Mouse (Mus musculus) midbrain, embryonic 14.5 days (tissue): ENCODE measurements around the gene Gmip. TPM values are rescaled to one million over a fixed set of nuclear protein-coding genes. Genes with fewer than 3 reads are reported as not detected.

Experiments
- ATAC-seq: fragments of 200-750 bp; cut with Nextera tagmentation; 2 replicates; pipeline ENCODE4 v1.8.0; 2017; ENCODE audit warnings: moderate number of reproducible peaks, moderate library complexity; ENCODE audit not compliant: low FRiP score, low TSS enrichment
- DNase-seq: peaks from one replicate; pipeline ENCODE4 v3.0.0-alpha.2; 2015
- H3K27ac ChIP-seq: fragments of 300-500 bp; sonication (generic); replicated peaks from 2 replicates; pipeline ENCODE4 v1.5.1; 2014; ENCODE audit warnings: mild to moderate bottlenecking, low read depth, low read length, moderate library complexity
- H3K27me3 ChIP-seq: fragments of 300-500 bp; sonication (generic); 2 replicates; pipeline ENCODE4 v1.6.1; 2014; ENCODE audit warnings: low read length, control low read depth, mixed read lengths; ENCODE audit not compliant: control insufficient read depth, insufficient read depth
- H3K36me3 ChIP-seq: fragments of 300-500 bp; sonication (generic); 2 replicates; pipeline ENCODE4 v1.6.1; 2014; ENCODE audit warnings: low read length, control low read depth; ENCODE audit not compliant: control insufficient read depth, insufficient read depth
- H3K4me1 ChIP-seq: fragments of 300-500 bp; sonication (generic); 2 replicates; pipeline ENCODE4 v1.6.1; 2014; ENCODE audit warnings: mild to moderate bottlenecking, antibody characterized with exemption, low read length, control low read depth; ENCODE audit not compliant: control insufficient read depth, insufficient read depth
- H3K4me2 ChIP-seq: fragments of 300-500 bp; sonication (generic); 2 replicates; pipeline ENCODE4 v1.6.1; 2014; ENCODE audit warnings: mild to moderate bottlenecking, low read length, moderate library complexity
- H3K4me3 ChIP-seq: fragments of 300-500 bp; sonication (generic); replicated peaks from 2 replicates; pipeline ENCODE4 v1.5.1; 2014; ENCODE audit warnings: low read depth, low read length
- H3K9ac ChIP-seq: fragments of 300-500 bp; sonication (generic); replicated peaks from 2 replicates; pipeline ENCODE4 v1.6.1; 2014; ENCODE audit warnings: mild to moderate bottlenecking, low read length, moderate library complexity
- H3K9me3 ChIP-seq: fragments of 300-500 bp; sonication (generic); 2 replicates; pipeline ENCODE4 v1.6.1; 2016; ENCODE audit warnings: low read length, control low read depth, mixed read lengths; ENCODE audit not compliant: control insufficient read depth
- WGBS: fragments of 180-500 bp; shearing (Covaris S2); extraction: QIAGEN DNeasy Blood & Tissue Kit; methylation state at CpG from one replicate; pipeline ENCODE4 v1.1.7; 2014; 5-methylcytosine and 5-hydroxymethylcytosine counted together
- polyA plus RNA-seq: library from polyadenylated mRNA; unstranded; fragments of >200 nt; fragmentation: Nextera tagmentation; extraction: Ambion mirVana; gene quantifications from 2 replicates; pipeline ENCODE4 v1.2.1, GENCODE M21; 2014

The Gmip gene
- polyA plus RNA-seq, 1 experiment from 2014 or later: 26.0 TPM

DNA sequence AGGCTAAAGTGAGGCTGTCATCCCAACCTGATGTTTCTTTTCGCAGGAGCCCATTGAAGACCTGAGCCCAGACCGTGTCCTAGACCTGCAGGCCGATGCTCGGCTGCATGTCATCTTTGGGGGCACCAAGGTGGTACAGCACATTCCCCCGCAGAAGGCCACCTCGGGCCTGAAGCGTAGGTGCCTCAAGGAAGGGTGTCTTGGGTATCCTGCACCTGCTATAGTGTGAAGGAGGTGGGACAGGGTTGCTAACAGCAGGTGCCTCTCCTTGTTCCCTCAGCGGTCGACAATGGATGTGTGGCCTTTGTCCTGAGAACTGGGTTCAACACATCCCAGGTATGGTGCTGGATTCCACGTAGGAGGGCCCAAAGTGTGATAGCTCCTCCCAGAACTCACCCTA is 10.8 kb upstream of the Gmip start:
- DNase-seq (no peak), ATAC-seq (no peak)
- Histone ChIP-seq H3K4me3 (no peak overlapping the region), H3K27me3 (no peaks in the 10 kb centered on the region), H3K9me3 (no peaks in the 10 kb centered on the region), H3K4me1 (peaks cover 3% of the 10 kb centered on the region; the same call in 1 of the 2 replicates), H3K9ac (no peak overlapping the region), H3K27ac (no peak overlapping the region), H3K4me2 (no peak overlapping the region), H3K36me3 (peaks cover 94% of the 10 kb centered on the region)
- 93% methylated on average over 10 of the region's 10 CpGs for WGBS

- Histone ChIP-seq H3K9me3 (no peaks in the 10 kb centered on the region), H3K4me2 (no peak overlapping the region), H3K36me3 (peaks cover 99% of the 10 kb centered on the region), H3K4me3 (no peak overlapping the region), H3K9ac (no peak overlapping the region), H3K27me3 (no peaks in the 10 kb centered on the region), H3K4me1 (no peaks in the 10 kb centered on the region), H3K27ac (no peak overlapping the region)
- no peak for ATAC-seq
- DNase-seq: no peak
- 96% methylated on average over 8 of the region's 8 CpGs for WGBS
These were observed 9.2 kb upstream of the Gmip start for GRCm38 (mm10) chr8:69799261-69799660.

- WGBS: 93% methylated on average over 5 of the region's 5 CpGs
- Histone ChIP-seq H3K4me3 (no peak overlapping the region), H3K27me3 (no peaks in the 10 kb centered on the region), H3K4me1 (no peaks in the 10 kb centered on the region), H3K9ac (no peak overlapping the region), H3K27ac (no peak overlapping the region), H3K4me2 (no peak overlapping the region), H3K36me3 (peaks cover 98% of the 10 kb centered on the region), H3K9me3 (no peaks in the 10 kb centered on the region)
- no peak for ATAC-seq
- DNase-seq: no peak
These were observed 8.5 kb upstream of the Gmip start for GRCm38 (mm10) chr8:69799946-69800345.

DNA sequence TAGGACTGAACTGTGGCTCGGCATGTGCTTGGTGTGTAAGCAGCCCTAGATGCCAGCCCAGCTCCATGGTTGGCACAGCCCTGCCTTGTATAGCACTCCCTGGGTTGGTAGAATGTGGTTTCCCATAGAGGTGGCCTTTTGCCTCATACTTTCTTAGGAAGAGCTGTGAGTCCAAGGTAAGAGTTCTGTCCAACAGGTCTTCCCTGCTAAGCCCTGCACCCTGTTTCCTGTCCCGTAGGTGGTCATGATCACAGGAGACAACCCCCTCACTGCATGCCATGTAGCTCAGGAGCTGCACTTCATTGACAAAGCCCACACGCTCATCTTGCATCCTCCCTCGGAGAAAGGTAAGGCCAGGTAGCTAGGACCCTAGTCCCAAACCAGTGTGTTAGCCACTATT is 6.7 kb upstream of the Gmip start:
- no peak for DNase-seq
- no peaks in the 10 kb centered on the region for H3K4me1 ChIP-seq

DNA sequence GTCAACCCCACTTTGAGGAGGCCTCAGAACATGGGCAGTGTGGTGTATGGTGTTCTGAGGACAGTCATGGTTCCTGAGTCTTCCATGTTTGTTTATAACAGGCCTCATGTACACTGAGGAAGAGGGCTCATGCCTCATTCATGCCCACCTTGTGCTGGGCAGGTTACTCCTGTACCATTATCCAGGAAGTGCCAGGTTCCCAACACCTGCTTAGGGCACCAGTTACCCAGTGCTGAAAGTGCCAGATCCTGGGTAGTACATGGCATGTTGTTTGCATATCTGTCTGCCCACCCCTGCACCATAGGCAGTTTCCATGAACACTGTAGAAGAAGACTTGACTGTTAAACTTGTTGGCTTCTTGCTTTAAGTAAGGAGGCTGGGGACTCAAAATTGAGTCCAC is 6.3 kb upstream of the Gmip start:
- no peak for DNase-seq
- Histone ChIP-seq H3K27me3 (no peaks in the 10 kb centered on the region), H3K9me3 (no peaks in the 10 kb centered on the region), H3K4me3 (no peak overlapping the region), H3K27ac (no peak overlapping the region), H3K4me1 (no peaks in the 10 kb centered on the region), H3K4me2 (no peak overlapping the region), H3K36me3 (peaks cover 98% of the 10 kb centered on the region), H3K9ac (no peak overlapping the region)
- ATAC-seq: no peak

More for the DNA sequence above, 6.7 kb upstream of the Gmip start:
- Histone ChIP-seq H3K4me3 (no peak overlapping the region), H3K9ac (no peak overlapping the region), H3K27me3 (no peaks in the 10 kb centered on the region), H3K4me2 (no peak overlapping the region), H3K27ac (no peak overlapping the region), H3K9me3 (no peaks in the 10 kb centered on the region), H3K36me3 (peaks cover 98% of the 10 kb centered on the region)
- ATAC-seq: no peak
- WGBS: 95% methylated on average over 4 of the region's 4 CpGs

DNA sequence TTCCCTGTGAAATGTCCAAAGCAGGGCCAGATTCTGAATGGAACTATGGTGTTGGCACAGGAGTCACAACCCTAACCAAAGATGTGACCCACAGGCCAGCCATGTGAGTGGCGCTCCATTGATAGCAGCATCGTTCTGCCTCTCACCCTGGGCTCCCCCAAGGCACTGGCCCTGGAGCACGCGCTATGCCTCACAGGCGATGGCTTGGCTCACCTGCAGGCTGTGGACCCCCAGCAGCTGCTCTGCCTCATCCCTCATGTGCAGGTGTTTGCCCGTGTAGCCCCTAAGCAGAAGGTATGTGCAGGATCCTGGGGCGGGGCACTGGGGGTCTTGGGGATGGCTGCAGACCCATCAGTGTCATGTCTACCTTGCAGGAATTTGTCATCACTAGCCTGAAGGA is 5.1 kb upstream of the Gmip start:
- Histone ChIP-seq H3K27ac (no peak overlapping the region), H3K4me2 (no peak overlapping the region), H3K9me3 (no peaks in the 10 kb centered on the region), H3K9ac (no peak overlapping the region), H3K4me1 (peaks cover 3% of the 10 kb centered on the region; the same call in 1 of the 2 replicates), H3K36me3 (peaks cover 97% of the 10 kb centered on the region), H3K27me3 (no peaks in the 10 kb centered on the region), H3K4me3 (no peak overlapping the region)
- whole genome bisulfite sequencing: 95% methylated on average over 7 of the region's 7 CpGs
- no peak for ATAC-seq
- no peak for DNase-seq

DNA sequence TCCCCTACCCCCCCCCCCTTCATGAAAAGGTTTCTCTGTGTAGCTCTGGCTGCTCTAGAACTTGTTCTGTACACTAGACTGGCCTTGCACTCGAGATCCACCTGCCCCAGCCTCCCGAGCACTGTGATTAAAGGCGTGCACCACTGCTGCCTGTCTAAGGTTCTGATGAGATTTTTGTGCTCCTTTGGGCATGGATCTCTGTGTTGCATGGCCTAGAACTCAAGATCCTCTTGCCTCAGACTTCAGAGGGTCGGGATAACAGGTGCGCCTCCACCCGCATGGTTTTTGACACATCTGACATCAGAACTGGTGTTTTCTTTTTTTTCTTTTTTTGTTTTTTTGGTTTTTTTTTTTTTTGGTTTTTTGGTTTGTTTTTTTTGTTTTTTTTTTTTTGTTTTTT is 3.9 kb upstream of the Gmip start:
- peaks cover 86% of the 10 kb centered on the region for H3K36me3 ChIP-seq
- no peak overlapping the region for H3K4me2 ChIP-seq
- H3K27ac ChIP-seq: no peak overlapping the region
- no peak for ATAC-seq
- no peak overlapping the region for H3K4me3 ChIP-seq
- no peaks in the 10 kb centered on the region for H3K9me3 ChIP-seq
- no peaks in the 10 kb centered on the region for H3K27me3 ChIP-seq
- WGBS: 94% methylated on average over 6 of the region's 6 CpGs
- H3K9ac ChIP-seq: no peak overlapping the region
- no peak for DNase-seq
- H3K4me1 ChIP-seq: peaks cover 3% of the 10 kb centered on the region; the same call in 1 of the 2 replicates

- ATAC-seq: no peak
- DNase-seq: no peak
- H3K9ac ChIP-seq: no peak overlapping the region
- peaks cover 6% of the 10 kb centered on the region; the same call in 1 of the 2 replicates for H3K4me1 ChIP-seq
- 93% methylated on average over 10 of the region's 10 CpGs for WGBS
- H3K27ac ChIP-seq: no peak overlapping the region
- no peak overlapping the region for H3K4me2 ChIP-seq
- no peak overlapping the region for H3K4me3 ChIP-seq
- H3K36me3 ChIP-seq: peaks cover 80% of the 10 kb centered on the region
- no peaks in the 10 kb centered on the region for H3K9me3 ChIP-seq
- H3K27me3 ChIP-seq: no peaks in the 10 kb centered on the region
These were observed 3.4 kb upstream of the Gmip start for GRCm38 (mm10) chr8:69805086-69805485.

DNA sequence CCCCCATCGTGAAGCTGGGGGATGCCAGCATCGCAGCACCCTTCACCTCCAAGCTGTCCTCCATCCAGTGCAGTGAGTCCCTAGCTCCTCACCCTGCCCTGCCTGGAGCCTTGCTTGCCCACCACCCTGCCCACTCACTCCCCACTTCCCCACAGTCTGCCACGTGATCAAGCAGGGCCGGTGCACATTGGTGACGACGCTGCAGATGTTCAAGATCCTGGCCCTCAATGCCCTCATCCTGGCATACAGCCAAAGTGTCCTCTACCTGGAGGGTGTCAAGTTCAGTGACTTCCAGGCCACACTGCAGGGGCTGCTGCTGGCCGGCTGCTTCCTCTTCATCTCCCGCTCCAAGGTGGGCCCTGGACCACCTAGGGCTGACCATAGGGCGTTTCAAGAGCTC is 3.0 kb upstream of the Gmip start:
- no peak for ATAC-seq

More for the DNA sequence above, 3.0 kb upstream of the Gmip start:
- WGBS: 99% methylated on average over 9 of the region's 9 CpGs
- H3K4me2 ChIP-seq: no peak overlapping the region
- no peak overlapping the region for H3K27ac ChIP-seq
- no peaks in the 10 kb centered on the region for H3K9me3 ChIP-seq
- DNase-seq: no peak
- no peaks in the 10 kb centered on the region for H3K27me3 ChIP-seq
- no peak overlapping the region for H3K9ac ChIP-seq
- peaks cover 76% of the 10 kb centered on the region for H3K36me3 ChIP-seq
- peaks cover 6% of the 10 kb centered on the region; the same call in 1 of the 2 replicates for H3K4me1 ChIP-seq
- no peak overlapping the region for H3K4me3 ChIP-seq
